In genomic region chr14:102469326-102469725, GRCm38 (mm10) we compare ENCODE assay signal across 15 mouse cellular contexts.
A peak's percentile ranks its signal among the peaks of the same experiment; 100 is the strongest.
DNase-seq lines count a peak whose midpoint lies in the region.
"Had no signal": no experiment of that assay in that cellular context is flagged by ENCODE, and none has a peak within 500 bp of the region (broad histone marks: within the 10 kb centered on the region; RNA-seq: fewer than 3 reads in every experiment).

No protein-coding gene starts in this region.

- DNase-seq in ES-CJ7 (ENCODE audit: low read depth, low spot score) (peak; percentile 44), R1 (ENCODE audit: low read depth, low spot score) (peak; percentile 50)
- DNase-seq in forelimb bud, embryonic 11.5 days (ENCODE audit: low read depth, low spot score), result peak; percentile 23
- DNase-seq in adrenal gland, adult 2 months, result no peak
- no peak for DNase-seq in cerebellum, postnatal 25 days
- DNase-seq: adrenal gland, postnatal 14 days; adrenal gland, postnatal 36 days; B cell, adult 2 months; cerebellum, adult 11-12 months; cerebellum, adult 2 months; cerebellum, adult 9-10 months; cerebellum, postnatal 10 days; cerebellum, postnatal 36 days; embryo, embryonic 11 days; forebrain, postnatal 0 days had no signal

Comparison
In these comparisons a context has a peak if more than half of its experiments do, and no peak if none do; other contexts are left out.
1. DNase-seq: peak in ES-CJ7 (single experiment), R1 (single experiment) and forelimb bud, embryonic 11.5 days (single experiment); none in adrenal gland, adult 2 months (single experiment) and cerebellum, postnatal 25 days (0 of 2).